Mouse (Mus musculus) embryonic facial prominence, embryonic 11.5 days (tissue): ENCODE measurements around the gene Fermt1. TPM values are rescaled to one million over a fixed set of nuclear protein-coding genes. Genes with fewer than 3 reads are reported as not detected.

ENCODE experiments used
- ATAC-seq: fragments of 200-750 bp; cut with Nextera tagmentation; replicated peaks from 2 replicates; pipeline ENCODE4 v1.8.0; 2017; ENCODE audit warnings: low read depth; ENCODE audit not compliant: insufficient number of reproducible peaks, low FRiP score, low TSS enrichment
- DNase-seq: peaks from one replicate; pipeline ENCODE4 v3.0.0-alpha.2; 2015; ENCODE audit warnings: low spot score
- H3K27ac ChIP-seq: fragments of 300-500 bp; sonication (generic); replicated peaks from 2 replicates; pipeline ENCODE4 v1.5.1; 2014; ENCODE audit warnings: mild to moderate bottlenecking, low read depth, low read length, control low read depth
- H3K27me3 ChIP-seq: fragments of 300-500 bp; sonication (generic); 2 replicates; pipeline ENCODE4 v1.6.1; 2014; ENCODE audit warnings: mild to moderate bottlenecking, low read length, moderate library complexity, mixed read lengths; ENCODE audit not compliant: control insufficient read depth, insufficient read depth
- H3K36me3 ChIP-seq: fragments of 300-500 bp; sonication (generic); replicated peaks from 2 replicates; pipeline ENCODE4 v1.6.1; 2014; ENCODE audit warnings: low read depth, mild to moderate bottlenecking, low read length, moderate library complexity, mixed read lengths; ENCODE audit not compliant: control insufficient read depth, insufficient read depth
- H3K4me1 ChIP-seq: fragments of 300-500 bp; sonication (generic); 2 replicates; pipeline ENCODE4 v1.6.1; 2014; ENCODE audit warnings: low read length, mixed read lengths; ENCODE audit not compliant: control insufficient read depth, insufficient read depth
- H3K4me2 ChIP-seq: fragments of 300-500 bp; sonication (generic); 2 replicates; pipeline ENCODE4 v1.6.1; 2014; ENCODE audit warnings: low read depth, mild to moderate bottlenecking, control low read depth, low read length, moderate library complexity
- H3K4me3 ChIP-seq: fragments of 300-500 bp; sonication (generic); 2 replicates; pipeline ENCODE4 v1.5.1; 2014; ENCODE audit warnings: low read depth, low read length, control low read depth
- H3K9ac ChIP-seq: fragments of 300-500 bp; sonication (generic); replicated peaks from 2 replicates; pipeline ENCODE4 v1.6.1; 2014; ENCODE audit warnings: mild to moderate bottlenecking, control low read depth, low read length
- H3K9me3 ChIP-seq: fragments of 300-500 bp; sonication (generic); replicated peaks from 2 replicates; pipeline ENCODE4 v1.6.1; 2016; ENCODE audit warnings: mild to moderate bottlenecking, low read length, inconsistent platforms, mixed read lengths; ENCODE audit not compliant: control insufficient read depth
- WGBS: fragments of 180-500 bp; shearing (Covaris S2); extraction: QIAGEN DNeasy Blood & Tissue Kit; methylation state at CpG from one replicate; pipeline ENCODE4 v1.1.7; 2014; 5-methylcytosine and 5-hydroxymethylcytosine counted together
- polyA plus RNA-seq: library from polyadenylated mRNA; unstranded; fragments of >200 nt; fragmentation: Nextera tagmentation; extraction: Ambion mirVana; gene quantifications from 2 replicates; pipeline ENCODE4 v1.2.1, GENCODE M21; 2014

The Fermt1 gene
- polyA plus RNA-seq, 1 experiment from 2014 or later = 6.6 TPM

- ATAC-seq = no peak
- WGBS = 89% methylated on average over 2 of the region's 2 CpGs
- H3K9ac ChIP-seq = no peak overlapping the region
These were observed 11.6 kb downstream of the Fermt1 start for GRCm38 (mm10) chr2:132934142-132934541.

GRCm38 (mm10) chr2:132928999-132929398 is 16.7 kb downstream of the Fermt1 start:
- no peak for DNase-seq
- ATAC-seq = no peak
- Histone ChIP-seq H3K27ac (no peak overlapping the region), H3K4me3 (no peak overlapping the region), H3K36me3 (no peaks in the 10 kb centered on the region), H3K27me3 (no peaks in the 10 kb centered on the region), H3K9ac (no peak overlapping the region), H3K9me3 (no peaks in the 10 kb centered on the region), H3K4me2 (no peak overlapping the region), H3K4me1 (no peaks in the 10 kb centered on the region)
- 91% methylated on average over 2 of the region's 2 CpGs for WGBS

More at GRCm38 (mm10) chr2:132934142-132934541, 11.6 kb downstream of the Fermt1 start:
- Histone ChIP-seq H3K9me3 (no peaks in the 10 kb centered on the region), H3K27me3 (no peaks in the 10 kb centered on the region), H3K36me3 (no peaks in the 10 kb centered on the region), H3K27ac (no peak overlapping the region), H3K4me1 (no peaks in the 10 kb centered on the region), H3K4me3 (no peak overlapping the region), H3K4me2 (no peak overlapping the region)
- no peak for DNase-seq

GRCm38 (mm10) chr2:132927871-132928270 is 17.8 kb downstream of the Fermt1 start:
- DNase-seq = no peak
- no peaks in the 10 kb centered on the region for H3K36me3 ChIP-seq
- H3K4me1 ChIP-seq = no peaks in the 10 kb centered on the region
- H3K9me3 ChIP-seq = no peaks in the 10 kb centered on the region
- no peak overlapping the region for H3K27ac ChIP-seq
- H3K4me3 ChIP-seq = no peak overlapping the region
- ATAC-seq = no peak
- no peak overlapping the region for H3K4me2 ChIP-seq
- H3K9ac ChIP-seq = no peak overlapping the region
- no peaks in the 10 kb centered on the region for H3K27me3 ChIP-seq
- 59% methylated on average over 2 of the region's 2 CpGs for WGBS

GRCm38 (mm10) chr2:132927298-132927697 is 18.4 kb downstream of the Fermt1 start:
- H3K36me3 ChIP-seq = no peaks in the 10 kb centered on the region
- ATAC-seq (no peak), DNase-seq (no peak)
- no peak overlapping the region for H3K27ac ChIP-seq
- 84% methylated on average over 2 of the region's 2 CpGs for WGBS
- H3K4me3 ChIP-seq = no peak overlapping the region
- no peaks in the 10 kb centered on the region for H3K27me3 ChIP-seq
- H3K4me2 ChIP-seq = no peak overlapping the region
- H3K4me1 ChIP-seq = no peaks in the 10 kb centered on the region
- H3K9me3 ChIP-seq = no peaks in the 10 kb centered on the region
- H3K9ac ChIP-seq = no peak overlapping the region

GRCm38 (mm10) chr2:132923290-132924085 is 22.2 kb downstream of the Fermt1 start:
- no peak overlapping the region for H3K4me3 ChIP-seq
- H3K4me1 ChIP-seq = no peaks in the 10 kb centered on the region
- H3K9me3 ChIP-seq = no peaks in the 10 kb centered on the region
- H3K27ac ChIP-seq = no peak overlapping the region
- no peaks in the 10 kb centered on the region for H3K27me3 ChIP-seq
- no peaks in the 10 kb centered on the region for H3K36me3 ChIP-seq
- DNase-seq = no peak
- ATAC-seq = no peak
- H3K4me2 ChIP-seq = no peak overlapping the region
- H3K9ac ChIP-seq = no peak overlapping the region
- whole genome bisulfite sequencing = 41% methylated on average over 8 of the region's 8 CpGs

GRCm38 (mm10) chr2:132922076-132922873 is 23.4 kb downstream of the Fermt1 start:
- Histone ChIP-seq H3K27ac (no peak overlapping the region), H3K4me3 (no peak overlapping the region), H3K4me1 (no peaks in the 10 kb centered on the region), H3K9me3 (no peaks in the 10 kb centered on the region), H3K36me3 (no peaks in the 10 kb centered on the region), H3K4me2 (no peak overlapping the region), H3K9ac (no peak overlapping the region), H3K27me3 (no peaks in the 10 kb centered on the region)
- DNase-seq (no peak), ATAC-seq (no peak)
- WGBS = 74% methylated on average over 9 of the region's 9 CpGs

- Histone ChIP-seq H3K27me3 (no peaks in the 10 kb centered on the region), H3K27ac (no peak overlapping the region), H3K4me3 (no peak overlapping the region), H3K4me2 (no peak overlapping the region), H3K36me3 (no peaks in the 10 kb centered on the region), H3K9ac (no peak overlapping the region), H3K4me1 (no peaks in the 10 kb centered on the region), H3K9me3 (no peaks in the 10 kb centered on the region)
- DNase-seq (no peak), ATAC-seq (no peak)
- 76% methylated on average over 1 of the region's 1 CpGs for WGBS
These were observed 30.9 kb downstream of the Fermt1 start for GRCm38 (mm10) chr2:132914785-132915184.

- DNase-seq = peak; percentile 68
- H3K4me3 ChIP-seq = no peak overlapping the region
- no peaks in the 10 kb centered on the region for H3K4me1 ChIP-seq
- H3K9me3 ChIP-seq = no peaks in the 10 kb centered on the region
- no peak overlapping the region for H3K9ac ChIP-seq
- no peak overlapping the region for H3K4me2 ChIP-seq
- H3K36me3 ChIP-seq = no peaks in the 10 kb centered on the region
- 27% methylated on average over 8 of the region's 8 CpGs for WGBS
- H3K27ac ChIP-seq = no peak overlapping the region
- ATAC-seq = no peak
- H3K27me3 ChIP-seq = no peaks in the 10 kb centered on the region
These were observed 38.9 kb downstream of the Fermt1 start for GRCm38 (mm10) chr2:132906763-132907162.
